Mouse (Mus musculus) bone marrow macrophage, adult 2 months (primary cell): ENCODE measurements around the gene Chn2. TPM values are rescaled to one million over a fixed set of nuclear protein-coding genes. Genes with fewer than 3 reads are reported as not detected.

ENCODE experiments used
- H3K27ac ChIP-seq: 2 replicates; pipeline ENCODE4 v1.5.1; 2012; ENCODE audit warnings: low read depth, low read length; ENCODE audit not compliant: insufficient read depth
- H3K4me1 ChIP-seq: 2 replicates; pipeline ENCODE4 v1.6.1; 2012; ENCODE audit warnings: low read length; ENCODE audit not compliant: control insufficient read depth, insufficient read depth
- H3K4me3 ChIP-seq: 2 replicates; pipeline ENCODE4 v1.5.1; 2012; ENCODE audit warnings: mild to moderate bottlenecking, low read length, moderate library complexity; ENCODE audit not compliant: insufficient read depth
- CTCF ChIP-seq: IDR thresholded peaks from 2 replicates; pipeline ENCODE4 v1.5.1; 2012; ENCODE audit warnings: low read depth, mild to moderate bottlenecking, low read length, moderate library complexity
- POLR2A ChIP-seq: IDR thresholded peaks from 2 replicates; pipeline ENCODE4 v1.6.1; 2012; ENCODE audit warnings: mild to moderate bottlenecking, low read depth, low read length, borderline replicate concordance
- polyA plus RNA-seq: library from polyadenylated mRNA; stranded (reverse); fragments of >200 nt; gene quantifications from 2 replicates; pipeline ENCODE4 v1.2.4, GENCODE M21; 2012; ENCODE audit not compliant: missing spikeins, insufficient read depth, insufficient read length

Gene Chn2
- polyA plus RNA-seq, 1 experiment, result 9.5 TPM

- H3K4me3 ChIP-seq, result peak overlapping the region; percentile 30
- H3K4me1 ChIP-seq, result peaks cover 2% of the 10 kb centered on the region; the same call in 1 of the 2 replicates
- TF ChIP-seq CTCF (no peak), POLR2A (no peak)
- no peak overlapping the region for H3K27ac ChIP-seq
Measured at GRCm38 (mm10) chr6:54326671-54327625, 287.6 kb downstream of the Chn2 start.

DNA sequence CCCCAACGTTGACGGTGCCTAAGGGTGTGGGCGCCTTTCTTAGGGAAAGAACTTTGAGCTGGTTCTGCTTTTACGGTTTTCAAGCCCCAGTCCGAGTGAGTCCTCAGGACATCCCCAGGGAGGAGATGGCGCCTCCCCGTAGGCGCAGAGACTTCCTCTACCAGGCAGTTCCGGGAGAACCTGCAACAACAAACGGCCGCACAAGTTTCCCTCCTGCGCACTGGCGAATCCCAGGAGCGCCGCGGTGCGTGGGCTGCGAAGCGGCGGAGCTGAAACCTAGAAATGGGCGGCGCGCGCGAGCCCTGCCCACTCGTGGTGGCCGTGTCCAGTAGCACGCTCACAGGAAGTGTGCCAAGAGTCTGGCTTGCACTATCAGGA, 288.3 kb downstream of the Chn2 start:
- TF ChIP-seq CTCF (no peak), POLR2A (no peak)

GRCm38 (mm10) chr6:54328783-54329182, 289.4 kb downstream of the Chn2 start:
- H3K27ac ChIP-seq, result no peak overlapping the region
- H3K4me3 ChIP-seq, result no peak overlapping the region
- no peak for TF ChIP-seq POLR2A
- TF ChIP-seq CTCF, result no peak
- H3K4me1 ChIP-seq, result peaks cover 2% of the 10 kb centered on the region; the same call in 1 of the 2 replicates

More for the DNA sequence above, 288.3 kb downstream of the Chn2 start:
- Histone ChIP-seq H3K4me3 (peak overlapping the region; percentile 30), H3K27ac (no peak overlapping the region), H3K4me1 (peaks cover 2% of the 10 kb centered on the region; the same call in 1 of the 2 replicates)

- Histone ChIP-seq H3K4me1 (peaks cover 2% of the 10 kb centered on the region; the same call in 1 of the 2 replicates), H3K27ac (no peak overlapping the region), H3K4me3 (no peak overlapping the region)
- no peak for TF ChIP-seq POLR2A
- TF ChIP-seq CTCF, result no peak
Measured at GRCm38 (mm10) chr6:54329598-54329997, 290.2 kb downstream of the Chn2 start.

- Histone ChIP-seq H3K27ac (no peak overlapping the region), H3K4me3 (no peak overlapping the region), H3K4me1 (peaks cover 2% of the 10 kb centered on the region; the same call in 1 of the 2 replicates)
- no peak for TF ChIP-seq CTCF
Measured at GRCm38 (mm10) chr6:54330166-54330565, 290.8 kb downstream of the Chn2 start.

DNA sequence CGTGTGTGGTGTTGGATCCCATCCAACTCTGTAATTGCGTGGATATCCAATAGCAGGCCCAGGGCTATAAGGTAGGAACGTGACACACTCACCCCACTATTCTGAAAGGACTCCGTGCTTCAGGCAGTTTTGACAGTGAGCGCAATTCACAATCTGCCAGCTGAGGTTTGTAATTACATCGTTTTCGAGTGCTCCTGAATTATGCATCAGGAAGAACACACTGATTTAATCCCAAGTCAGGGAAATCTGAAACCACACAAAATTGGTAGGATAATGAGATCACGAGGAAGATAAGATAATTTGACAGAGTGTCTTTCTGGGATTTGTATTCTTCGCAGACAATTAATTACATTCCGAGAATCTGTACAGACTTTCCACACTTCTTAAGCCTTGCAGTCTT, 292.4 kb downstream of the Chn2 start:
- Histone ChIP-seq H3K27ac (no peak overlapping the region), H3K4me3 (no peak overlapping the region), H3K4me1 (peaks cover 2% of the 10 kb centered on the region; the same call in 1 of the 2 replicates)
- TF ChIP-seq POLR2A, result no peak
- no peak for TF ChIP-seq CTCF

GRCm38 (mm10) chr6:54332203-54332602, 292.8 kb downstream of the Chn2 start:
- Histone ChIP-seq H3K4me3 (no peak overlapping the region), H3K27ac (no peak overlapping the region), H3K4me1 (peaks cover 2% of the 10 kb centered on the region; the same call in 1 of the 2 replicates)
- TF ChIP-seq CTCF (no peak), POLR2A (no peak)

DNA sequence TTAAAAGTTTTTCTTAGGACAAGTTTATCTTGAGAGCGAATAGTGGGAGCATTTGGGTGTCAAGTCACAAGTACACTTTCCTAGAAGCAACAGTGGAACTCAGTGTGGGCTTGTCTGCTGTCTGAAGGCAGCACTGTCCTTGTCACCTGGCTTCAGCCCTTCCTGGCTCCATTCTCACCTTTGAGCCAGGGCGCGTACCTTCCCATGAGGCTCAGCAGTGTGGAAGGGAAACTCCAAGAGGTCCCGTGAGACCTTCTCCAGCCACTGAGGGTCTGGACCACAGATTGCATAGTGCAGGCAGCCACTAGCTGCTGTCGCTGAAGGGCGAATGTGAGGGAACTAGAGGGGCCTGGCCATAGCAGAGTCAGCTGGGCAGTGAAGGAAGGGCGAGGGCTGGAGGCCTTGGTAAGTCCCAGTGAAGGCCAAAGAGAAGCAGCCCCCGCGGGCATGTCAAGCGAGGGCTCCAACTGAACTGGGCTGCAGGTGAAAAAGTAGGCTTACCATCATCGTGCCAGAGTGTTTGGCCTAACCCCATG, 293.8 kb downstream of the Chn2 start:
- no peak overlapping the region for H3K4me3 ChIP-seq

DNA sequence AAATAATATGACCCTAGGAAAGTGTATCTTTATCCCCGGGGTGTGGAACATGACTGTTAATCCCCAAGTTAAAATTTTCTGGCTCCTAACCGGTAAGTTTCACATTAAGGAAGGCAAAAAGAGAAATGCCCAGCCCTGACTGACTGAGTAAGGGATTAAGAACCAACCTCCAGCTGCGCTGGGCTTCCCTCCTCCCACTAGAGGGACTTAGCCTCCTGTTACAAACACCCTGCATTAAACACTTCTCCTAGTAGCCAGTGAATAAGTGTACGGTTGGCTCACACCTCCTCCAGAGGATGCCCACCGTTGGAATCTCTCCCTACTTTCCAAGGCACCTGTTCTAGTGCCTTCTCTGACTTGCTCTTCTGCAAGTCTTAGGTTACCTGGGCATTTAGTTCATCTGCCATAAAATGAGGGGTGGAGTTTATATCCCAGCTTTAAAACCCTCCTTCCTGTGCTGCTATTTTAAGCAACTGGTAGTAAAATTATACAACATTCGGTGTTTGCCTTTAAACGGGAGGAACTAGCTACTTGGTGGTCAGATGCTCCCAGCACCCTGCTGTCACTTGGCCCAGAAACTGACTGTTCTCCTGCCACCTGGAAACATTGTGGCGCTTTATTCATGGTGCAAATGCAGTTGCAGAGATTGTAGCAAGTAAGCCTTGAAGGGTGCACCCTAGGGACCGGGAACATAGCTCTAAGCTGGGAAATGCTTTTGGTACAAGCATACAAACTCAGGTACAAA, 294.5 kb downstream of the Chn2 start:
- Histone ChIP-seq H3K4me3 (no peak overlapping the region), H3K4me1 (peaks cover 2% of the 10 kb centered on the region; the same call in 1 of the 2 replicates), H3K27ac (no peak overlapping the region)
- TF ChIP-seq POLR2A (no peak), CTCF (no peak)

More for the DNA sequence above, 293.8 kb downstream of the Chn2 start:
- no peak for TF ChIP-seq CTCF
- TF ChIP-seq POLR2A, result no peak
- Histone ChIP-seq H3K27ac (no peak overlapping the region), H3K4me1 (peaks cover 2% of the 10 kb centered on the region; the same call in 1 of the 2 replicates)

DNA sequence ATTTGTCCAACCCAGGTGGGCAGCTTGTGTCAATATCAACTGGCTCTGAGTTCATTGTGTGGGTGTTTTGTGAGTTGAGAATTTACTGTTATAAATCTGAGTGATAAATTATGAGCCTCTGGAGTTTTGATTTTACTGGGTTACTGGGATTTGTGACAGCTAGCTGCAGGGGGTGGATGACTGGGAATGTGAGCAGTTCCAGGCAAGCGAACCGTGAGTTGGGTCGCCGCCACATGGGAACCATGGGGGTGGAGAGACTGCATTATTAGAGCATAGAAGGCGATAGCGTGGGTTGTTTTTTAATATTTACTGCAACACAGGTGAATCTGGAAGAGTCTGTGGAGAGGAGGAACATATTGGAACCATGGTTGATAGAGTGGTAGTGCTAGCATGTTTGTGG, 298.0 kb downstream of the Chn2 start:
- Histone ChIP-seq H3K27ac (no peak overlapping the region), H3K4me1 (no peaks in the 10 kb centered on the region)
- no peak for TF ChIP-seq POLR2A
- no peak for TF ChIP-seq CTCF

More for the DNA sequence above, 298.0 kb downstream of the Chn2 start:
- no peak overlapping the region for H3K4me3 ChIP-seq
